Mouse (Mus musculus) ovary, postnatal 14 days (tissue): ENCODE results near the gene S100a14.

Experiments
- DNase-seq: peaks from one replicate; pipeline ENCODE4 v3.0.0; 2022; ENCODE audit warnings: low spot score

S100a14 gene

DNA sequence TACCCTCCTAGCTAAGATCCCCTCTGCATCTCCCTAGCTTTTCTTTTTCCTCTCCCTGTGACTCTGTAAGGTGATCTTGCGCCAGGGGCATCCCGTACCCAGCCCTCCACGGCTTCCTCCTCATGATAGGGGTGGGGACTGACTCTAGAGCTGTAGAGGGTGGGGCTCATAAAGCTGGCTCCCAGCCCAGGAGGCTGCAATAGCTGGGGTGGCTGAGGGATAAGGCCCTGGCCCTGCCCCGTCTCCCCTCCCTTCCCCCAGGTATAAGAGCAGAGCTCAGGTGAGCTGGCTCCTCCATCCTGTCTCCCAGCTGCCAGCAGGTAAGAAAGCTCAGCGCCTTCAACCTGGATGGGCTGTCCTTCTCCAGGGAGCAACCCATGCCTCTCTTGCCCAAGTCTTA lies at the start of gene S100a14:
Gene S100a14 (plus strand): TSS at position 277 of the 400 bp plus-strand sequence.
- DNase-seq = no peak

- DNase-seq = no peak
Observed at GRCm38 (mm10) chr3:90486998-90487397, 39.7 kb upstream of the S100a14 start.

- DNase-seq = no peak
Observed at GRCm38 (mm10) chr3:90488576-90488975, 38.1 kb upstream of the S100a14 start.

GRCm38 (mm10) chr3:90490696-90491256 lies 35.9 kb upstream of the S100a14 start, which contains the start of gene Snapin:
Gene Snapin (minus strand): TSS chr3:90491033.
- DNase-seq = peak; percentile 91

DNA sequence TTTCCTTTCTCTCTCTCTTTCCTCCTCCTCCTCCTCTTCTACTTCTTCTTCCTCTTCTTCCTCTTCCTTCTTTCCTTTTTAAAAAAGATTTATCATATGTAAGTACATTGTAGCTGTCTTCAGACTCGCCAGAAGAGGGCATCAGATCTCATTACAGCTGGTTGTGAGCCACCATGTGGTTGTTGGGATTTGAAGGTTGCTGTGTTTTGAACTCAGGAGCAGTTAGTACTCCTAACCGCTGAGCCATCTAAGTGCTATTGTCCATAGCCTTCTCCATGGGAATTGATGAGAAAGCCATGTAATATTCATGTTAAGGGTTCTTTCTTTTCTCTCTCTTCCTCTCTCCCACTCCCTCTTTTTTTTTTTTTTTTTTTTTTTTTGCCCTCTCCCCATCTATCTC lies 35.3 kb upstream of the S100a14 start:
- DNase-seq = no peak

GRCm38 (mm10) chr3:90493831-90494540 lies 32.7 kb upstream of the S100a14 start:
- no peak for DNase-seq

- DNase-seq = no peak
Observed at GRCm38 (mm10) chr3:90495850-90496525, 30.7 kb upstream of the S100a14 start.

DNA sequence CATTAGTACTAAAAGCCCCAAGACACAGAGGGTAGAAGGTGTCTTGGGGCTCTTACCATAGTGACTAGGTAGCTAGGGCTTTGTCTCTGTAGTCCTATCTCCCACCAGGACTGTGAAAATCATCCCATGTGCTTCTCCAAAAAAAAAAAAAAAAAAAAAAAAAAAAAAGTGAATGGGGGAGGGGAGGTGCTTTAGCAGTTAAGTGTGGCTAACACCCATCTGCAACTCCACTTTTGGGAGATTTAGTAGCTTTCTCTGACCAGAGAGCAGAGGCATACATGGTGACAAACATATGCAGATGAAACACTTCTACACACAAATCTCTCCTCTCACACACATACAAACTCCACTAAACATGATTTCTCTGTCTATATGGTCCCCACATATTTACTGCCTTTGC lies 29.1 kb upstream of the S100a14 start:
- DNase-seq = no peak

- no peak for DNase-seq
Observed at GRCm38 (mm10) chr3:90503444-90503843, 23.2 kb upstream of the S100a14 start.

GRCm38 (mm10) chr3:90505216-90505615 lies 21.4 kb upstream of the S100a14 start:
- no peak for DNase-seq

DNA sequence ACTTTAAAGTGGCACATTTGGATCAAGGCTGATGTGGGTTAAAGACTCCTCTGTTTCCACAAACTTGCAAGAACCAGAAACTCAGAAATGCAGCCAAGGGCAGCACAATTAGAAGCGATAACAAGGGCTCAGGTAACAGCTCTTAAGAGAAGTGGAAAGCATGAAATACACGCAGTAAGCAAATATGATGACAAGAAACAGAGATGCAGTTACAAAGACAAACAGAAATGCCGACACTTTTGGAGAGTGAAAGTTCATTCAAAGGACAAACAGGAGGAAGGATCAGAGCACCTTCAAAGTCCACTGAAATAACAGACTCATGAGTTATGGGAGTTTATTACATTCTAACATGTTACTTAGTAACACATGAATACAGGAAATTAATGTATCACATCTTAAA lies 20.3 kb upstream of the S100a14 start:
- DNase-seq = no peak

GRCm38 (mm10) chr3:90508287-90508949 lies 18.2 kb upstream of the S100a14 start:
- no peak for DNase-seq

GRCm38 (mm10) chr3:90508950-90509746 lies 17.5 kb upstream of the S100a14 start, which contains the start of gene Chtop:
Gene Chtop (minus strand): TSS chr3:90509498.
- peak; percentile 99 for DNase-seq

DNA sequence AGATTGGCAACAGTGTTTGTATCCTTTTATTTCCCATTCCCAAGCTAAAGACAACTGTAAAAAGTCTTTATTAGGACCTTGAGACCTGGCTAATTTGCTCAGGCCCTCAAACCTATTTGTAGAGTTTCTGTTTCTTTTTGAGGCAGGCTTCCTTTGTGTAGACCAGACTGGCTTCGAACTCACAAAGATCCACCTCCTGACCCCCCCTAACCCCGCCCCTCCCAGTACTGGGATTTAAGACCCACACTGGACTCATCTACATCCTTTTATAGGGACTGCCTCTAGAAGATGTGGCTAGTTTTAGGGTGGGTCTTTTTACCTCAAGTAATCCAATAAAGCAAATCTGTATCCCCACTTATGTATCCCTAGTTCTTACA lies 16.9 kb upstream of the S100a14 start:
- DNase-seq = no peak

- DNase-seq = no peak
Observed at GRCm38 (mm10) chr3:90512276-90512675, 14.4 kb upstream of the S100a14 start.

GRCm38 (mm10) chr3:90512948-90513642 lies 13.6 kb upstream of the S100a14 start:
- no peak for DNase-seq

- peak; percentile 62 for DNase-seq
Observed at GRCm38 (mm10) chr3:90513796-90514590, 12.7 kb upstream of the S100a14 start, which contains the start of the genes S100a1 and S100a13. Gene S100a1 (minus strand): TSS chr3:90514392. Gene S100a13 (plus strand): TSS chr3:90514435.

DNA sequence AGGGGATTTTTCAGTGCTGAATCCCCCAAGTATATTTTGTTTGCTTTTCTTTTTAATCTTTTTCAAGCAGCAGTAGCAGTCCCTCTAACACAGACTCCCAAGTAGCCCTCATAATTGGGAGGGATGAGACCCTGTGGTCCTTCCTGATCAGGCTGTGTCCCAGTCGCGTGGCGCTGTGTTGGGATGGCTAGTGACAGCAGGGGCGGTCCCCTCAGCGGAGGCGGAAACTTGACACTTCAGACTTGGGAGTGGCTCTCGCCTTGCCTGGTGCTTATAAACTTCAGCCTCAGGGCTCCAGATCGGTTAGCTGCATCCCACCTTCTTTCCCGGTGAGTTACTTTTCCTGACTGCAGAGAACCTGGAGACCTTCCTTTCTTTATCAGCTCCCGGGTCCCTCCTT lies 12.0 kb upstream of the S100a14 start:
- DNase-seq = peak; percentile 43

GRCm38 (mm10) chr3:90515242-90515641 lies 11.4 kb upstream of the S100a14 start:
- no peak for DNase-seq

DNA sequence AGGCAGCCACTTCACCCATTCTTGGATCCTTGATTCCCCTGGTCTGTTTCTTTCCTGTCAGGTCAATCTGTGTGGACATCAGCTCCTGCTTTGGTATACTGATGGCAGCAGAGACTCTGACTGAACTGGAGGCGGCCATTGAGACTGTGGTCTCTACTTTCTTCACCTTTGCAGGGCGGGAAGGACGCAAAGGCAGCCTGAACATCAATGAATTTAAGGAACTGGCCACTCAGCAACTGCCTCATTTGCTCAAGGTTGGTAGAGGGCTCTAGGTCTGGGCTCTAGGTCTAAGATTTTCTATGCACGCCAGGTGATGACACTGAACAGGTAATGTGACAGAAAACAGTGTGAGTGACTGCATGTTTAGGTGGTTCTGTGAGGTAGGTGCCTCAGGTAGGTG lies 10.9 kb upstream of the S100a14 start:
- DNase-seq = no peak
